Mouse (Mus musculus) midbrain, embryonic 12.5 days (tissue): ENCODE measurements at regions not wholly inside any gene's neighbourhood (a gene's known extent, or its start where the extent isn't known, plus 50 kb on each side); places are given as distances from the start of the nearest gene placed in this dataset.

Experiments
- ATAC-seq: fragments of 200-750 bp; cut with Nextera tagmentation; 2 replicates; pipeline ENCODE4 v1.8.0; 2017; ENCODE audit warnings: low read depth, moderate TSS enrichment, moderate library complexity; ENCODE audit not compliant: low FRiP score
- H3K27ac ChIP-seq: fragments of 300-500 bp; sonication (generic); replicated peaks from 2 replicates; pipeline ENCODE4 v1.5.1; 2016; ENCODE audit warnings: mild to moderate bottlenecking
- H3K27me3 ChIP-seq: fragments of 300-500 bp; sonication (generic); 2 replicates; pipeline ENCODE4 v1.6.1; 2016; ENCODE audit warnings: mild to moderate bottlenecking
- H3K36me3 ChIP-seq: fragments of 300-500 bp; sonication (generic); 2 replicates; pipeline ENCODE4 v1.6.1; 2016
- H3K4me1 ChIP-seq: fragments of 300-500 bp; sonication (generic); 2 replicates; pipeline ENCODE4 v1.6.1; 2016
- H3K4me2 ChIP-seq: fragments of 300-500 bp; sonication (generic); replicated peaks from 2 replicates; pipeline ENCODE4 v1.6.1; 2016; ENCODE audit warnings: mild to moderate bottlenecking, moderate library complexity
- H3K4me3 ChIP-seq: fragments of 300-500 bp; sonication (generic); 2 replicates; pipeline ENCODE4 v1.5.1; 2016; ENCODE audit warnings: mild to moderate bottlenecking
- H3K9ac ChIP-seq: fragments of 300-500 bp; sonication (generic); replicated peaks from 2 replicates; pipeline ENCODE4 v1.6.1; 2016; ENCODE audit warnings: mild to moderate bottlenecking, moderate library complexity
- H3K9me3 ChIP-seq: fragments of 300-500 bp; sonication (generic); 2 replicates; pipeline ENCODE4 v1.6.1; 2016; ENCODE audit warnings: mild to moderate bottlenecking
- WGBS: fragments of 180-500 bp; shearing (Covaris S2); methylation state at CpG from one replicate; pipeline ENCODE4 v1.1.7; 2016; 5-methylcytosine and 5-hydroxymethylcytosine counted together

DNA sequence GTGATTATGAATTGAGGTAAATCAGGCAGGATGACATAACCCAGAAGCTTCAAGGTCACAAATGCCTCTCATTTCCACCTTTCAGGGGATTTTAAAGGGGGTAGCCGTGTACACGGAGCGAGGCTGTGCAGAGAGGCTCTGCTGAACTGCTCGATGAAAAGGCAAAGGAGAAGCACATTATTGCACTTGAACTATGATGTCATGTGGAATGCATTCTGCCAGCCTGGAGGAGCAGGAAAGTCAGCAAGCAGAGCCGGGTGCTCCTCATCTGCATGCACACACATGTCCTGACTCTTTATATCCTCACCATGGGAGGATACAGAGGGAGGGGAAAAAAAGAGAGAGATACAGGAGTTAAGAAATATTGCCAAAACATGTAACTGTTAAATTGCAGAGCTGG, 434.1 kb downstream of the Epha4 start:
- WGBS, result 24% methylated on average over 5 of the region's 5 CpGs
- Histone ChIP-seq H3K4me3 (no peak overlapping the region), H3K9me3 (no peaks in the 10 kb centered on the region), H3K36me3 (no peaks in the 10 kb centered on the region), H3K4me1 (peaks cover 25% of the 10 kb centered on the region), H3K27me3 (peaks cover 6% of the 10 kb centered on the region; the same call in 1 of the 2 replicates), H3K4me2 (no peak overlapping the region), H3K27ac (no peak overlapping the region), H3K9ac (no peak overlapping the region)
- 0 out of 2 replicates have a peak, but pooled peaks have one; percentile 30 for ATAC-seq

DNA sequence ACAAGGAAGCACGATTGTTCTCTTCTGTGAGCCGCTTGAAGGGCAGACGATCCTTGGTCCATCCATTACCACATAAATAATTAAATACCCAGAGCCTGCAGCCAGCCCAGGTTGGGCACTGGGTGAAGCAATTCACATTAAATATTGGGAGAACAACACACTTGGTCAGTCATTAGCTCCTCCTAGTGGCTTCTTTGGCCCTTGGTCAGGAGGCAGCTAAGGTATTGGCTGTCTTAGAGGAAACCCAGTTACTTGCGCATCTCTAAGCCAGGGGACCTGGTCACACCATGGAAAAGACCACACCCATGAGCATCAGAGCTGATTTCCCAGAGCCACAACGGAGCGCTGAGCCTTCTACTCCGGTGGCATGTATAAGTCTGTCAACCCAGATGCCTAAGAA, 433.2 kb downstream of the Epha4 start:
- H3K4me3 ChIP-seq, result no peak overlapping the region
- H3K36me3 ChIP-seq, result no peaks in the 10 kb centered on the region
- peaks cover 6% of the 10 kb centered on the region; the same call in 1 of the 2 replicates for H3K27me3 ChIP-seq
- WGBS, result 42% methylated on average over 7 of the region's 7 CpGs
- no peak overlapping the region for H3K4me2 ChIP-seq
- peaks cover 25% of the 10 kb centered on the region for H3K4me1 ChIP-seq
- 0 out of 2 replicates have a peak, but pooled peaks have one; percentile 12 for ATAC-seq
- H3K9ac ChIP-seq, result no peak overlapping the region
- H3K9me3 ChIP-seq, result no peaks in the 10 kb centered on the region
- no peak overlapping the region for H3K27ac ChIP-seq

DNA sequence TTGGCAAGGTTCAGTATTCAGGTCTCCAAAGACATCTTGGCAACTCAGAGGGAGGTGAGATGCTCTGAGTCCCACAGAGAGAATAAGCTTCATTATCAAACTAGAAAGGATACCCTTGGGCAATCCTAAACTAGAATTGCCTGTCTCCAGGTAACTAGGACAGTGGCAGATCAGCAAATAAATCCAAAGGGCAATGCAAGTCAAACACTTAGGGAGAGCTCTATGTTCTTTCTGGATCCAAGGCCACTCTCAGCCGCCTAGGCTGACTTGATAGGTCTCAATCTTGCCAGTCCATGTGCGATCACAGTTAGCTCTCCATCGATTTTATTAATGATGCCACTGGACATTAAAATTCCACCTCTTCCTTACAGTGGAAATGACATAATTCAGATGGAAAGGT, 432.5 kb downstream of the Epha4 start:
- Histone ChIP-seq H3K9me3 (no peaks in the 10 kb centered on the region), H3K36me3 (no peaks in the 10 kb centered on the region), H3K4me1 (peaks cover 25% of the 10 kb centered on the region), H3K4me2 (no peak overlapping the region), H3K9ac (no peak overlapping the region), H3K4me3 (no peak overlapping the region), H3K27ac (no peak overlapping the region), H3K27me3 (peaks cover 6% of the 10 kb centered on the region; the same call in 1 of the 2 replicates)
- WGBS, result 90% methylated on average over 3 of the region's 3 CpGs
- ATAC-seq, result no peak

DNA sequence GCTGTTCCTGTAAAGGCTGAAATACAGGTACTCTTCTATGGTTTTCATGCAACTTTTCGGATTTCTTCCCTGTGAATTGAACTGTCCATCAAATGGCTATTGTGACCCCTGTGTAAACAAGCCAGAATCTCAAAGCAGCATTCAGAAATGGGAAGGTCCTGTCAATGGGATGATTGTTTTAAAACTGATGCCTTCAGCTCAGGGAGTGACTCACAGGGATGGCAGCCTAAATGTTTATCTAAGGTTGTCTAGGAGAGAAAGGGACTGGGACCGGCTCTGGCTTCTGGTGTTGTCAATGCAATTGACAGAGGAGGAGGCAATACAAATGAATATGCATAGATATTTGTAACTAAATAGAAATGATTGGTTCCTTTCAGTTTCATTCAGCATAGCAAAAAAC, 421.3 kb downstream of the Epha4 start:
- ATAC-seq, result no peak
- H3K9me3 ChIP-seq, result no peaks in the 10 kb centered on the region
- no peak overlapping the region for H3K27ac ChIP-seq
- 31% methylated on average over 2 of the region's 2 CpGs for WGBS
- H3K27me3 ChIP-seq, result no peaks in the 10 kb centered on the region
- H3K4me1 ChIP-seq, result 0 out of 2 replicates have a peak, but pooled peaks cover 4% of the 10 kb centered on the region
- no peaks in the 10 kb centered on the region for H3K36me3 ChIP-seq
- no peak overlapping the region for H3K4me3 ChIP-seq
- H3K4me2 ChIP-seq, result no peak overlapping the region
- H3K9ac ChIP-seq, result no peak overlapping the region

DNA sequence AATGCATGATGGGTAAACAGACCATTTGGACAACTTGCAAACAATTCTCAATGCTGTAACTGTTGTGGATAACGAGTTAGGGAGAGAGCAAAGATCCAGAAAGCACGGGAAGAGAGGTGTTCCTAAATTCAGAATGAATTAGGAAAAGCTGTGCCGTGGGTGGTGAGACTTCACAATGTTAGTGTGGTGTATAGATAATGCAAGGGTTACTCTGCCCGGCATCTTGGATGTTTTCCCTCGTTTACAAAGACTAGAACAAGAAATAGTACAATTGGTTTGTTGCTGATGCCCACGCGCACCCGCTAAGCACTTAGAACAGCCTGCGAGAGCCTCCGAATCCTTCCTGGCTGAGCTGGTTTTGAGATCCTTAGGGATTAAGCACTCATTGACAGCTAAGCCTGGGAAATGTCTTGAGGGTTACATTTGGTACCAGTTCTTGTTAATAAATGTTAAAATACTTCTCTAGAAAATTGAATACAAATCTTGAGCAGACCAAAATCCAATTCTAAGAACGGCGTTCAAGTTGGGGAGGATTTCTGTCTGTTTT, 413.1 kb downstream of the Epha4 start:
- Histone ChIP-seq H3K9ac (no peak overlapping the region), H3K4me2 (peak overlapping the region; percentile 22; the same call in 1 of the 2 replicates)
- ATAC-seq, result no peak

DNA sequence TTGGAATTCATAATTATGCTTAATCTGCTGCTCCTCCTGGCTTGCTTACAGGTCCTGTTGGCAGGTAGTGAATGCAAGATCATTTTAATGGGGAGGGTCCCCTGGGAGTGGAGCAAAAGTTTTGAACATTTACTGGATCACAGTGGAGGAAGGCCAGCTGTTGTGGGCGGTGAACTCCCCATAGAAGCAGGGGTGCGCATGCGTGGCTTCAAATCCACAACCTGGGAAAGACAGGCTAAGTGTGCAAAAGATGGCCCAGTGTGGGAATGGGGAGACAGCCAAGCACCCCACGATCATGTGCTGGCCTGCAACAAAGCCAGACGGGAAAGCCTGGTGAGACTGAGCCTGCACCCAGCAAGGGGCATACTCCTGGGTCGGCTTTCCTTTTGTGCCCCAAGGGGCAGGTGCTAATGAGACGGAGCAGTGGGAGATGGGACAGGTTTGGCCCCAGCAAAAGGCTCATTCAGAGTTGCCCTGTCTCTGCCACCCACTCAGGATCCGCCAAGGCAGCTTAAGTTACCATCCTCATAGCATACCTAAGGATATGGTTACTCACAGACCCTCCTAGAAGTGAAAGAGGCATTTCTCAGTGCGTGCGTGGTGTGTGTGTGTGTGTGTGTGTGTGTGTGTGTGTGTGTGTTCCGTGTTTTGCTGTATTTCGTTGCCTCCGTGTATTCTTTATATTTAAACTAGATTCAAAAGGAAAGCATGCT, 412.3 kb downstream of the Epha4 start:
- Histone ChIP-seq H3K4me1 (peaks cover 20% of the 10 kb centered on the region), H3K4me3 (no peak overlapping the region), H3K27me3 (peaks cover 10% of the 10 kb centered on the region), H3K27ac (no peak overlapping the region), H3K9ac (no peak overlapping the region), H3K4me2 (no peak overlapping the region), H3K36me3 (no peaks in the 10 kb centered on the region), H3K9me3 (no peaks in the 10 kb centered on the region)
- 29% methylated on average over 13 of the region's 13 CpGs for WGBS
- ATAC-seq, result 0 out of 2 replicates have a peak, but pooled peaks have one; percentile 30

More for the DNA sequence above, 413.1 kb downstream of the Epha4 start:
- H3K36me3 ChIP-seq, result no peaks in the 10 kb centered on the region
- peaks cover 10% of the 10 kb centered on the region for H3K27me3 ChIP-seq
- H3K9me3 ChIP-seq, result no peaks in the 10 kb centered on the region
- no peak overlapping the region for H3K4me3 ChIP-seq
- H3K27ac ChIP-seq, result no peak overlapping the region
- 24% methylated on average over 12 of the region's 12 CpGs for WGBS
- peaks cover 20% of the 10 kb centered on the region for H3K4me1 ChIP-seq

DNA sequence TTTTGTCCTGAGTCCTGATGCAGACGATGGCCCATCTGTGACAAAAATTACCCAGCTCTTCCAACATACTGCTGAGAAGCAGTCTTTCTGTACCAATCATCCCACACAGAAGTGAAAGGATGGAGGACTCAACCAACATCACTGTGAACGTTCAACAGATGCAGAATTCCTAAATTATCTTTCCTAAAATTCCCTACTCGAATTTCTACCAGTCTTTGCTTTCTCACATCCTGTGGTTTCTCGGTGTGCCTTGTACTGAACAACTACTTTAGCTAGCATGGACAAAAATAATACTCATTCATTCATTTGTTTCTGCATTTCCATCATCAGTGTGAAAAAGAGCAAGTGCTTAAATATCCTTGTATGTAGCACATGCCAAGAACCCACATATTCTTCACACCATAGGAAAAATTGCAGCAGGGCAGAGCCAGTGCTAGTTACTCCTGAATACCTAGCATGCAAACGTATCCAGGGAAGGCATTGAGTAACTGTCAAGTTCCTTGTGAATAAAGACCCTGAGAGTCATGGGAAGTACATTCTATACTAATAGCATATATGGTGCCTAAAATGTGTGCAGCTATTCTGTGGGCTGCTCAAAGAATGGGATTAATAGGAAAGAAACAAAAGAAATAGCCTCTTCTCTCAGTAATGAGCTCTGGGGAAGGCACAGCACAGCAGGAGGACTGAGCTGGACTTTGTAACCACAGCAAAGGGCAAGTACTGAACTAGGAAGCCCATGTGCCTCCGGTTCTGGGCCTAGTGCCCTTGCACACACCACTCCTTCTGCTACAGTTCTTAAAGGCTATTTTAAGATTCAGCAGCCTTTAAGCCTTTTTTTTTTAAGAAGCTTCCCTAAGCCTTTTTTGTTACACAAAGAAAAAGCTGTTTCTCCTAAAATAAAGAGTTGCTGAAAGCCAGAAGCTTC, 404.8 kb downstream of the Epha4 start:
- Histone ChIP-seq H3K27ac (no peak overlapping the region), H3K4me3 (no peak overlapping the region), H3K9ac (no peak overlapping the region), H3K9me3 (no peaks in the 10 kb centered on the region), H3K4me1 (0 out of 2 replicates have a peak, but pooled peaks cover 6% of the 10 kb centered on the region), H3K4me2 (no peak overlapping the region), H3K27me3 (no peaks in the 10 kb centered on the region), H3K36me3 (no peaks in the 10 kb centered on the region)
- WGBS, result 64% methylated on average over 6 of the region's 6 CpGs
- ATAC-seq, result no peak

DNA sequence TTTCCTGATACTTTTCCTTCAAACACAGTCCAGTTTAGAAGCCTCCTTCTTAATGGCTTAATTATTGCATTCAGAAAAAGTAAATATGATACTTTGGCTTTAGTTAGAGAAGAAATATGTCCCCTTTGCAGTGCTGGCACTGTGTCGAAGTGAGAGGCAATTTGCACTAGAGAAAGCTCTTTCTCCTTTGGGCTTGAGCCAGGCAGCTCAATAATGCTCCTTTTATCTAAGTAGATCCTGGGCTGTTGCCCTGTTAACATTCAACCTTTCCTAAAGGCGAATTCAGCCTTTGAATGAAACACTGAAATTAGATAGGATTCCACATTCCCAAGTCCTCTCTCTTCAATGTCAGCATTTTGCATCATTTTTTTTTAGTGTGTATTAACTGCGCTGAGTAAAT, 386.5 kb downstream of the Epha4 start:
- 52% methylated on average over 3 of the region's 3 CpGs for WGBS
- no peaks in the 10 kb centered on the region for H3K9me3 ChIP-seq

DNA sequence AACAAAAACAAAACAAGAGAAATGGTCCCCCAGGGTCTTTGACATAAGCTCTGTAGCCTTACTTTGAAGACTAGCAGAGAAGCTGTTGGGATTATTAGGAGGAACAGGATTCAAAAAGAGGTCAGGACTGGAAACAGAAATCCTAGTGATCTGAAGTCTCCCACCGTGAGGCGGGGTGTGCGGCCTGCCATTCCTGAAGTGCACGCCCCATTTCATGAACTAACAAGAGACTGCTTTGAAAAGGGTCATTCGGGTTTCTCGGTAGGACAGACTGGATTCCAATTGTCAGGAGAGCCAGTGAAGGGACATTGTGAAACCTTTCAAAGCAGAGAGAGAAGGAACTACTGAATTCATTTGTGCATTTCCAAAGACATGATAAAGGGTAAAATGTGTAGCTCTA, 377.2 kb downstream of the Epha4 start:
- H3K27me3 ChIP-seq, result no peaks in the 10 kb centered on the region
- H3K9ac ChIP-seq, result no peak overlapping the region
- no peaks in the 10 kb centered on the region for H3K9me3 ChIP-seq
- no peak overlapping the region for H3K4me3 ChIP-seq
- ATAC-seq, result no peak
- H3K4me2 ChIP-seq, result no peak overlapping the region
- H3K4me1 ChIP-seq, result peaks cover 5% of the 10 kb centered on the region; the same call in 1 of the 2 replicates
- no peaks in the 10 kb centered on the region for H3K36me3 ChIP-seq
- 5% methylated on average over 6 of the region's 6 CpGs for WGBS
- H3K27ac ChIP-seq, result no peak overlapping the region

More for the DNA sequence above, 386.5 kb downstream of the Epha4 start:
- ATAC-seq, result no peak
- Histone ChIP-seq H3K4me1 (peaks cover 2% of the 10 kb centered on the region; the same call in 1 of the 2 replicates), H3K4me2 (no peak overlapping the region), H3K27ac (no peak overlapping the region), H3K36me3 (no peaks in the 10 kb centered on the region), H3K27me3 (no peaks in the 10 kb centered on the region), H3K4me3 (no peak overlapping the region), H3K9ac (no peak overlapping the region)

DNA sequence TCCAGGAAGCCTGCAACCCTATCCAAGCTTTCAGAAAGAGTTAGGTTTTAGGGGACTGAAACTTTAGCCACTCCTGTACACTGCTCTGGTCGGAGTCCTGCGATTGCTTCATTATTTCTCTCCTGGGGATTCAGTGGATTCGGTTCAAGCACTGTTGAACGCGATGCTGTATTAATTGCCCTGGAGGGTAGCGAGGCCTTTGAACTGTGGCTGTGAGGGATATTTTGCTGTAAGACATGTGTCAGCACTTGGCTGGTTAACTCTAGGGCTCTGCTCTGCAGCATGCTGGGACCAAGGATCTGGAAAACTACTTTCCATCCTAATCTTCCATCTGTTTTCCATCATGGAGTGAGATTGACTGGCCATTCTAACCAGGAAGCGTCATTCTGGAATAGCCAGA, 374.0 kb downstream of the Epha4 start:
- H3K9me3 ChIP-seq, result no peaks in the 10 kb centered on the region
- peaks cover 5% of the 10 kb centered on the region; the same call in 1 of the 2 replicates for H3K4me1 ChIP-seq
- H3K9ac ChIP-seq, result no peak overlapping the region
- ATAC-seq, result no peak
- H3K27me3 ChIP-seq, result no peaks in the 10 kb centered on the region
- H3K27ac ChIP-seq, result no peak overlapping the region
- WGBS, result 57% methylated on average over 7 of the region's 7 CpGs
- no peak overlapping the region for H3K4me3 ChIP-seq
- no peaks in the 10 kb centered on the region for H3K36me3 ChIP-seq
- no peak overlapping the region for H3K4me2 ChIP-seq

DNA sequence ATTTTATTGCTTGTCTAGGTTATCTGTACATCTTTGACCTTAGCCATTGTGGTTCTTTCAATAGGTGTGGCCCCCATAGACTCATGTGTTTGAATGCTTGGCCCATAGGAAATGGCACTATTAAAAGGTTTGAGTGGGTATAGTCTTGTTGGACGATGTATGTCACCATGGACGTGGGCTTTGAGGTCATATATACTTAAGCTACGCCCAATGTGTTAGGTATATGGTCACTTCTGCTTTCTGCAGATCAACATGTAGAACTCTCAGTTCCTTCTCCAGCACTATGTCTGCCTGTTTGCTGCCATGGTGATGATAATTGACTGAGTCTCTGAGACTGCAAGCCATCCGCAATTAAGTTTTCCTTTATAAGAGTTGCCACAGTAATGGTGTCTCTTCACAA, 366.8 kb downstream of the Epha4 start:
- no peak overlapping the region for H3K9ac ChIP-seq
- H3K4me1 ChIP-seq, result no peaks in the 10 kb centered on the region
- no peaks in the 10 kb centered on the region for H3K27me3 ChIP-seq
- 93% methylated on average over 4 of the region's 4 CpGs for WGBS
- H3K4me3 ChIP-seq, result no peak overlapping the region
- H3K9me3 ChIP-seq, result no peaks in the 10 kb centered on the region
- no peak overlapping the region for H3K4me2 ChIP-seq
- no peaks in the 10 kb centered on the region for H3K36me3 ChIP-seq
- ATAC-seq, result no peak
- no peak overlapping the region for H3K27ac ChIP-seq

DNA sequence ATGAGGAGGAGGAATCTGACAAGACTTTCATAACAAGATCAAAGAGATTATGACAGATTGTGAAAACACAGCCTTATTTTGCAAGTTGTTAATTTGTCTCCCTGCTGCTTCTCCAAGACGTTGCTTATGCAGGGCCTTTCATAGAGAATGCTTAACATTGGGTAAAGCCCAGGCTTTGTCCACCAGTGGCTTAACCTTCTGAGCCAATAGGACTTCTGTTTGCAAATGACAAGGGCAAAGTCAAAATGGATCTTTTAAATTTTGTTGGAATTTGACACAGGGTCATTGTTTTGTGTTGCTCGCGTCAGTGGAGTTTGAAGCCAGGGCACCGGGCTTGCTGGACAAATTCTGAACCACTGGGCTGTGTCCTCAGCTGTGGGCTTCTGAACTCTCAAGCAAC, 346.6 kb downstream of the Epha4 start:
- H3K27me3 ChIP-seq, result no peaks in the 10 kb centered on the region
- no peak overlapping the region for H3K4me3 ChIP-seq
- H3K9ac ChIP-seq, result no peak overlapping the region
- WGBS, result 43% methylated on average over 4 of the region's 4 CpGs
- H3K9me3 ChIP-seq, result no peaks in the 10 kb centered on the region
- no peak for ATAC-seq
- no peak overlapping the region for H3K4me2 ChIP-seq
- no peaks in the 10 kb centered on the region for H3K4me1 ChIP-seq
- H3K27ac ChIP-seq, result no peak overlapping the region
- no peaks in the 10 kb centered on the region for H3K36me3 ChIP-seq
